Mouse (Mus musculus): ENCODE measurements around the gene Csf2ra.
"Not testable (repeated sequence)": the region's sequence is repeated elsewhere in the genome, so short reads cannot be mapped to it uniquely, and the experiment has no call there.

Gene Csf2ra

DNA sequence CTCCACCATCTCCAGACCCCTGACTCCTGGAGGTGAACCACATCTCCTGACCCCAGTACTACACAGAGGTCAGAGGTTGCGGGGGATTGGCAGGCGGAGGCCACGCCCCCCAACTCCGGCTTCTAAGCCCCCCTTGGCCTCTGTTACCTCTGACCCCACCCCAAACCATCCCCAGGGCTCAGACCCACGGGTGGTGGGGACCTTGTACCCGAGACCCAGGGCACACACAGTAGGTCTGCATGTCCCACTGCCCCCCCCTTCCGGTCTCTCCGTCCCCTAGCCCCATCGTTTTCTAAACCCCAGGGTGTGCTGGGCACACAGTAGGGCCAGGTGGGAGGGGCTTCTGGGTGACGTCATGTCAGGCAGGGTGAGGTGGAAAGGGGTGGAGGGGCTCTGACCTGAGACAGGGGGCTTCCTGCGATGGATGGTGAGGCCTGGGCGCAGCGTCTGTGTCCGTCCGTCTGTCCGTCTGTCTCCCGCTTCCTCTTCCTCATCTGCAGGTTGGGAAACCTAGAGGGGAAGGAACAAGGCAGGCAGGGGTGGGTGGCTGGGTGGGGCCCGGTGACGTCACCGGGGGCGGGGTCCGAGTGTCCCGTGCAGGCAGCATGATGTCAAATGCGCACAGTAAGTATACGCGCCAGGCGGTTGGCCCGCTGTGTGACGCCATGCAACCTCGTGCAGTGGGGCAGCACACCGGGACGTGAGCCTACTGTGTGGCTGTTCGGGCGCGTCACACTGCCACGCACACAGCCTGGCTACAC lies at the start of gene Csf2ra:
TSS of gene Csf2ra (minus strand) at position 489 of the 761 bp plus-strand sequence.
- peak in 1 of 2 experiments; percentile 47 for DNase-seq (ENCODE audit: low spot score in 2 of 2)

DNA sequence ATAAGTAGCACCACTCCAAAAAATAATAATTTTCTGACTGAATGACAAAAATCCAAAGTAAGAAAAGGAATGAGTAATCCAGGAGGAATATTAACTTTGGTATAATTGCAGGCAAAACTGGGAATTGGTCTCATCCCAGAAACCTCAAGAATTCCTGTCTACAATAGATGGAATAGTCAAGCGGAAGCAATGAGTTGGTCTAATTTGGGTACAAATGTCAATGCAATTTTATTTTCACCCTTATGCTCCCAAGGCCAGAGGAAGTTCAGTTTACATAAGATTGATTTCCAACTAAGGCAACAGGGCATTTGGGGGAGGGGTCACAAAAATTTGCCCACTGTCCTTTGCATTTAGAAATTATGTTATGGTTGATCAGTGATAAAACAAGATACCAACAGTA lies 47.2 kb upstream of the Csf2ra start:
- no peak for DNase-seq (ENCODE audit: low spot score in 2 of 2)

DNA sequence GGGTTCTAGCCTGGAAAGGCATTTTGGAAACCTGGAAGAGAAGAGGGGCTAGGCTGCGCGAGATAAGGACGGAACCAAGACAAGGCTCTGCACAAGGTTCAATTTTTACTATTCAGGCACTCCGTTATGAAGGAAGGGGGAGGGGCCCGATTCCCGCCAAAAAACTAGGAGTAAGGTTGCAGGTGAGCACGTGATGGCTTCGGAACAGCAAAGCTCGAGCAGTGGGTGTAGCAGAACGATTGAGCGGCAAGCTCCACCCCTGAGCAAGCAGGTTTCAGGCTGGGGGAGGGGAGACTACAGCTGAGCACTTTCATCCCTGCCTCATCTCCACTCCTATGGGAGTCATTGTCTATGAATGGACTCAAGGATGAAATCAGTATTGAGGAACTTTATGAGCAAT lies 40.9 kb upstream of the Csf2ra start:
- DNase-seq (ENCODE audit: low spot score in 2 of 2), result not testable (repeated sequence)

DNA sequence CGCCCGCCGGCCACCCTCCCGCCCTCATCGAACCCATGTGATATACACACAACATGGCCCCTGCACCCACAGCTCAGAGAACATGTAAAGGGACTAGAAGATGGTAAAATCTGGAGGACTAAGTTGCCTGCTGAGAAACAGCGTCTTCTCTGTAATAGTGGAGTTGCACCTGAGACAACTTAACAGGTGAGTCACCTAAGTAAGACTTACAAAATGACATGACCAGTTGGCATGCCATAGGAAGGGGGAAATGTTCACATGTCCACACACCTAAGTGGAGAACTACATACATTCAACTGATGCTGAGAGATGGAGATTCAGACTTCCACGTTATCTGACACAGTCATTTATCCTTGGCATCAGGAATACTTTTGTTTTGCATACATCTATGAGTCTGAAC lies 38.9 kb upstream of the Csf2ra start:
- no peak for DNase-seq (ENCODE audit: low spot score in 2 of 2)

DNA sequence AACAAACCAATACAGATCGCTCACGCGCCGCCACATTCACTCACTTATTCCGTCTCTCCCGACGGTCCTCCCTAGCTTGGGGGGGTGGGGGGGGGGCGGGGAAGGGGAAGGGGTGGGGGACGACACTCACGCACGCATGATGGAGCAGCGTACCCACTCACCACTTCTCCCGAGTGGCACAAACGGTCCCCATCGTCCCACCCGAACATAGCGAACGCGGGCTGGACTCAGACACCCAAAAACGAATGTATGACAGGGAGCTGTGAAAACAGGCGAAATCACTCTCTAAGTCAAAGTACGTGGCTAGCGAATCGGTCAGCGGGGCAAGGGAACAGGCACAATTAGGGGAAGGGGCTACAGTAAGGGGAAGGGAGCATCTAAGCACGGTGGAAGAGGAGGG lies 38.4 kb upstream of the Csf2ra start:
- DNase-seq (ENCODE audit: low spot score in 2 of 2), result peak; percentile 48 to 55

DNA sequence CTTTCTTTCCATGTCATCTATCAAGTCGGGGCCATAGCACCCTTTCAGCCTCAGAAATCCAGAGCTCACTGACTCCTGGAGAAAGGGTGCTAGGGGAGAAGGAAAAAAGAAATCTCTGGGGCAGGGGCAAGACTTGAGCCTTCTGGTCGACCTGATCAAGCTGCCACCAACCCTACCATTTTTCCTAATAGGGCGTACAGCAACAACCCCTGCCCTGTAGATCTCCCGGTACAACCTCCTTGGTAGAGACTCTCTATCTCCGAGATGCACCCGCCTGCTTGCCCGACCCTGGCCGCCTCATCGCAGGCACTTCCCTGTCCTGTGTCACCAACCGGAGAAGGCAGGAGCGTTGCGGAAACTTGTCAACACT lies 38.0 kb upstream of the Csf2ra start:
- DNase-seq (ENCODE audit: low spot score in 2 of 2), result peak; percentile 60 to 72

DNA sequence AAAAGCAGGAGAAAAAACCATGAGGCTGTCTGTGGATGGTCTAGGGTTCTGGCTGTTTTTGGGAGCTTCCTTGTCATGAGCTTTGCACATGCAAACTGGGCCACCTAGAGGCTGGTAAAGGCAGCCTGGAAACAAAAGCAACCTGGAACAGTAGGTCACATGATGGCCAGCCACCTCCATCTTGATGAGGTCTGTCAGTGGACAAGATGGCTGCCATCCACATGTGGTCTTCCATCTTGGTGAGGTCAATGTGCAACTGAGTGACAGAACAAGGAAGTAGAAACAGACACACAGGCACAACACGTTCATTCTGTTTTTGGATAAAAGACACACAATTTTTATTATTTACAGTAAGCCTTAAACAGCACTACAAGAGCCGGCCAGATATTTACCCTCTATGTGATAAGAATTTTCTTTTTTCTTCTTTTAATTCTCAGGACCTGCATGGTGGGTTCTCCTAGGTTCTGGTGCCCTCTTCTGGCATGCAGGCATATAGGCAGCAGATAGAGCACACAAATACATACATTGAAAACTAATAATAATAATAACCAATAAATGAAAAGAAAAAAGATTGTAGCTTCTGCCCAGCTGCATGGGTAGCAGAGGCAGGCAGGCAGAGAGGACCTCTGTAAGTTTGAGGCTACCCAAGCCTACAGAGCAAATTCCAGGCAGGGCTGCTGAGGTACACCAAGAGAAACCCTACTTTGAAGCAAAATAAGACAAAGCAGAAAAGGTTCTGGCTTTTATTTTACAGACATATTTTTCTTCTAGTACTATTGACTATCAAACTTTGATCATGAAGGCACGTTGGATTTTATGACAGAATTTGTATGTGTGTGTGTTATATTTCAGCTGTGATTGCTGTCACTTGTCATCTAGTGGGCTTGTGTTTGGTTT lies 37.4 kb upstream of the Csf2ra start:
- peak; percentile 47 to 83 for DNase-seq (ENCODE audit: low spot score in 2 of 2)

DNA sequence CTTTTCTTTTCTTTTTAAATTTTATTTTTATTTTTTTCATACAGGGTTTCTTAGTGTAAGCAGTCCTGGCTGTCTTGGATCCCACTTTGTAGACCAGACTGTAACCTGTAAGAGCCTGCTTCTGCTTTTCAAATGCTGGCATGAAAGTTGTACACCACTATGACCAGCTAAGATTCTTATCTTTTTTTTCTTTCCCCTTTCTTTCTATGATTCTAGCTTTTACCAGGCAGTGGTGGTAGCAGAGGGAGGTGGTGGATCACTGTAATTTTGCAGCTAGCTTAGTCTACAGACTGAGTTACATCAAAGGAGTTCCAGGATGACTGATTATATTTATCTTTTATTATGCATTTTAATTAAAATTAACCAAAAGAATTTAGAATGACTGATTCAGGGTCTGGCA lies 36.7 kb upstream of the Csf2ra start:
- DNase-seq (ENCODE audit: low spot score in 2 of 2), result no peak

DNA sequence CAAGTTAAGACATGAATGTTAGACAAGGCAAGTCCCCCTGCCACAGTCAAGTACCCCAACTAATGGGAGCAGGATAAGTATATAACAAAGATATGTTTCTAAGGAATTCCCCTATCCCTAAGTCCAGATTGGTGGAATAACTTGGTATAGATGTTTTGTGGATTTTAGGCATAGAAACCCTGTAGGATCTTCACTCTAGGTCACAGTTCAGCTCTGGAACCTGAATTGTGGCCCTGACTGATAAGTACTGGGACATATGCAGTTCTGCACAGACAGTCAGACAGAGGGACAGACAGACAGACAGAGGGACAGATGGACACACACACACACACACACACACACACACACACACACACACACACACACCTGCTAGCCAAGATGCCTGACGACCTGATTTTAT lies 36.0 kb upstream of the Csf2ra start:
- DNase-seq (ENCODE audit: low spot score in 2 of 2), result no peak

DNA sequence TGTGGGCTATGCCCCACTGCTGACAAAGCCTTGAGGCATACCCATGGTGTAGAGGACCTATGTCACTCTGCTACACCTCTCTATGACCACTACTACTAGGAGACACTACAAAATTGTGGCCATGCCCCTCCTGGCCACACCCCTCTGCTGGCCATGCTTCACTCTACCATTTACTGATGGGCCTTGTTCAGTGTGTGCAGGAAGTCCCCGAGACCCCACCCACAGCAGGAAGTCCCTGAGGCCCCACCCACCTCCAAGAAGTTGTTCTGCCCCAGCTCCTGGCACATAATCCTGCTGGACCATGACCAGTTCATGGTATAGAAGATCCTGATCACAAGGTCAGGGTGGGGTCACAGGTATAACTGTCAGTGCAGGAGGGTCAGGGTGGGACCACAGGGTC lies 33.0 kb upstream of the Csf2ra start:
- no peak for DNase-seq (ENCODE audit: low spot score in 2 of 2)

DNA sequence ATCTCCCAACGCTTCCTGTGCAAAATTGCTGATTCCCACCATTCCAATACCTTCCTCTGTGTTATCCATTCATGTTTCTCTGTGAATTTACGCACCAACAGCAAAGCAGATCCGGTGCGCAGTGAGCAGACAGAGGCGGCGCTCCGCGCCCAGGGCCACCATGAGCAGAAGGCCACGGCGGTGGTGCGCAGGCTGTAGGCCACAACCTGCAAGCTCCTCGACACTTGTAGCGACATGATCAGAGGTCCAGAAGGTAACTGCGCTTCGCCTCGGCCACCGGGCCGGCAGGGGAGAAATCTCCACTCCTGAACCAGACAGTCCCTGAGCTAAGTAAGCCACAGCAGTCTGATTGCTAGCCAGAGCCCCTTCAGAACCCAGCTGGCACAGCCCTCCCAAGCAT lies 29.5 kb upstream of the Csf2ra start:
- no peak for DNase-seq (ENCODE audit: low spot score in 2 of 2)

DNA sequence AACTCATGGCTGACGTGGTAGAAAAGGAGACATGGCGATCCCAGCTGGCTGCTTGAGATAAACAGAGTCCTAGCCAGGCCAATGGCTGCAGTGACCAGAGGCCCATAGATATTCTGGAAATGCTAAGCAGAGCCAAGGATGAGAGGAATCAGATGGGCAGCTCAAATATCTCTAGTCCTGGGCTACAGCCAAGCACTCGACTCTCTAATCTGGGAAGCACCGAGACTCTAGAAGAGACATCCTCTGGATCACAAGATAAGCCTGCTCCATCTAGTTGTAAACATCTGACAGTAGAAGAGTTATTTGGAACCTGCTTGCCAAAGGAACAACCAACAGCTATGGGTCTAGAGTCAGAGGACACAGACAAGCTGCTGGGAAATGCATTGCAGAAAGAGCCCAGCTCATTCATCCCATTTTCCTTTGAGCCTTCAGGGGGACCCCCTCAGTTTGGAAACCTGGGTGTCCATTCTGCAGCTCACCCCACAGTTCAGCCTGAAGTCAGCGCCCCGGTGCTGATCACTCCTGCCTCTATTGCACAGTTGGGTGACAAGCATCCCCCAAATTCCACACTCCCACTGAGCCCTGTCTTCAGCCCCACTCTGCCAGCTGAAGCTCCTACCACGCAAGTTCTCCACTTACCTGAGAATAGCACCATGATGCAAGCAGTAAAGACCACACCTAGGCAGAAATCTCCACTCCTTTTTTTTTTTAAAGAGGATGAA lies 28.1 kb upstream of the Csf2ra start:
- DNase-seq (ENCODE audit: low spot score in 2 of 2), result no peak

DNA sequence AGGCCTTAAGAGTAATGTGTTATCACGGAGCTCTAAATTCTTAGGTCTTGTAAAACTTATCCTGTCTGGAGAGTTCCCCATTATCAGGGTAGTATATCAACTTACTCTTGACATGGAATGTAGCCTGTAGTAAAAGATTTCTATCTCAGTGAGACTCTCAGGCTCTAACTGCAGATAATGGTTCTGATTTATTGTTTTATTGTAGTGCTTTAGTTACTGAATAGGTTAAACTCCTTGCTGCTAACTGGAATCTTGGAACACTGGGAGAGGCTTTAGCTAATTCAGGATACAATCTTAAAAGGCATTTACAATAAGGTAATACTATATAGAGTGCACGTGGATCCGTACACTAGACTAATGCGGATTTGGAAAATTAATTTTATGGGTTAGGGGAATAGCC lies 19.1 kb upstream of the Csf2ra start:
- DNase-seq (ENCODE audit: low spot score in 2 of 2), result not testable (repeated sequence)

DNA sequence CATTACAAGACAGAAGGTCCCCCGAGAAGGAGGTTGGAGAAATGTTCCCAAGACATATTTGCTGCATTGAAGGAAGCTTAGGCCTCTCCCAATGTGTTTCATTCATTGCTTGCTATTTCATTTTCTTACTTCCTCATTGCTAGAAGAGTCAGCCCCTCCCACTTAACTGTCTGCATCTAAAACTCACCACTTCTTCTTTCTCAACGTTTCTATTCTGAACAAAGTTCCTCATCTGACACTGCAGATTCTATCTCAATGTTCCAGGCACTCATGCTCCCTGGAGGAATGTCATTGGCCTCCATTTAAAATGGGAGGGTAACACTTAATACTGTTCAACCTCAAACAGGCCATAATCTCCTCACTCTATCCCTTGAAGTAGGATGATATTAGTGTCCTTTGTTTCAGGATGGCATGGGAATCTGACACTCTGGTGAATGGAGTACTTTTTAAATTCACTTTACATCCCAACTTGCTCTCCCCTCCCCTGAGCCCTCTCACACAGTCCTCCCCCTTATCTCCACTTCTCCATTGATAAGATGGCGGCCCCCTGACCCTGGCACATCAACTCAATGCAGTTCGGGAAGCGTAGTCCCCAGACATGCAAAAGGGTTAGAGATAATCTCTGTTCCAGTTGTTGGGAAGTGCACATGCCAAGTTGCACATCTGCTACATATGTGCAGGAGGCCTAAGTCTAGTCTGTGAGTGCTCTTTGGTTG lies 16.6 kb upstream of the Csf2ra start:
- no peak for DNase-seq (ENCODE audit: low spot score in 2 of 2)

DNA sequence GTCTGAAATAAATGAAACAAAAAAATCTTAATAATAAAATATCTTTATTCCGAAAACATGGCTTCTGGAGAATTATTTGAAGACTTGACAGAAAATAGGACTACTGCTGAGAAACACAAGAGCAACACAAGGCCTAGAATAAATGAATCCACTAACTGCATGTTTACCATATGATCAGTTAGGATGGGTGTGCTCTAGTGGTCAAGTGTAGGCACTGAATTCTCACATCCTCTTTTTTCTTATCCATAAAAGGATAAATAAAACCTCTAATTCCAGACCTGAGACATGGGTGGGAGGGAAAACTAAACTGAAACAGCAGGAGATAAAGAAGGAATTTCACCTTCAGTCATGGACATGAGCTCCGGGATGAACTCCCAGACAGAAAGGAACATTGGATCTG lies 9.7 kb upstream of the Csf2ra start:
- no peak for DNase-seq (ENCODE audit: low spot score in 2 of 2)

DNA sequence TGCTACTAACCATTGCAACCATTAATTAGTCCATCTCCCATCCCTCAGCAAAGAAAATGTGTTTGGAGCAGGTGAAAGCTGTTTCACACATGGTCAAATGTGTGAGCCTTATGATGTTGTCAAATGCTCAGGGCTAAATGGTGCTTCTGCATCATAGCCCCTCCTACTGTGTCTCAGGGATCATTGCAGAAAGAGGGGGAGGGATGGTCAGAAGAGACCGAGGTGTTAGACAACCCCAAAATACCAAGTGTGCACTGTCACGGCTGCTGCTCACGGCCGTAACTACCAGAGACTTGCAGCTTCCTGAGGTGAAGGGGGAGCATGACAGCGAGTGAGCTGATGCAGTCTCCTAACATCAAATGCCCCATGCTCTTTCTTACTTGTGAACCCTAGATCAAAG lies 6.3 kb upstream of the Csf2ra start:
- no peak for DNase-seq (ENCODE audit: low spot score in 2 of 2)

DNA sequence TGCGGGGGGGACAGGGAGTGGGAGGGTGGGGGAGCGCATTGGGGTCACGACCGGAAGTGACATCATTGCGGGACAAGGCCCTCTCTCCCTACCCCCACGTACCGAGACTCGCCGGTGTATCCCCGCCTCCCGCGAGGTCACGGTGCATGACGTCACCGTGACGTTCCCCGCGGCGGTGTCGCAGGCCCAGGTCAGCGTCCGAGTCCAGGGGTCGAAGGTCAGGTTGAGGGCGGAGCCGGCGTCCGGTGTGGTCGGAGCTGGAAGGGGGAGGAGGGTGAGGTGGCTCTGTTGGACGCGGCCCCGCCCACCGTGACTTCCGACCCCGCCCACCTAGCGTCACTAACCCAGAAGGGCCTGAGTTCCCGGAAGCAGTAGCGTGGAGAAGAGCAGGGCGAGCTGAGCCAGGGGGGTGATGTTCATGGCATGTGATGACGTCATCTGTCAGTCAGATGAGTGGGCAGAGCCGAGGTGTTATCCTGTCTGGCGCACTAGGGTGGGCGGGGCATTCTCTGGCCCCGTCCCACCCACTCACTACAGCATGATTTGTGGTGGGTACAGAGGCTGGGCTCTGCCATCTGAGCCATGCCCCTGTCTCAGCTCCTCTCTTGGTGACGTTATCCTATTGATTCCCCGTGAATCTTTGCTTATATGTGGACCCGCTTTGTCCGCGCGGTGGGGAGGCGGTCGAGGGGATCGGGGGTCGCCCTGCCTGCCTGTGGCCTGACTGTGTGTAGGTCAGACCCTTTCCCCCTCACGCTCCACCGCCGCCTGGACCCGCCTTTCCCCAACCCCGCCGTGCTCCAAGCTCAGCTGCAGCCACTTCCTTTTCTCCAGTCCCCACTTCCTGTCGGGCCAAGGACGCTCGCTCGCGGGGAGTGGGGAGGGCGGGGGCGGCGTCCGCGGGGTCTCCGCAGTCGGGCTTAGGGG lies 1.0 kb downstream of the Csf2ra start:
- peak; percentile 77 to 92 for DNase-seq (ENCODE audit: low spot score in 2 of 2)

DNA sequence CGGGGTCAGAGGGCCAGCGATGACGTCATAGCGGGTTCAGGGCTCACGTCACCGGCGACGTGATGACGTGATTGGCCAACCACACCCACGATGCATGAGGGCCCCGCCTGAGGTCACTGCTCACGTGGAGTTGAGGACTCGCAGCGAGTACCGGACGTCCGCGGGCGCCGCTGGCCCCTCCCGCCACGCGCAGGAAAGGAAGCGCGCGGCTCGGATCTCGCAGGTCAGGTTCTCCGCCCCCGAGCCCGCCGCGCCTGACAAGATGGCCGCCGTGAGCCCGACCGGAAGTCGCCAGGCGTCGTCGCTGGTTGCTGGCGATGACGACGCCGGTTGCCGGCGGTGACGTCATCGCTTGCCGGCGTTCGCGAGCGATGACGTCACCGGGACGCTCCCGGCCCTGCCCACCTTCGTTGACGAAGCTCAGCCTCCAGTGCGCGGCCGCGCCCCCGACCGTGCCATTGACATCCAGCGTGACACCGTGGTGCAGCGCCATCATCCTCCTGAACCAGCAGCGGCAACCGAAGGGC lies 1.8 kb downstream of the Csf2ra start:
- DNase-seq (ENCODE audit: low spot score in 2 of 2), result peak in 1 of 2 experiments; percentile 80

DNA sequence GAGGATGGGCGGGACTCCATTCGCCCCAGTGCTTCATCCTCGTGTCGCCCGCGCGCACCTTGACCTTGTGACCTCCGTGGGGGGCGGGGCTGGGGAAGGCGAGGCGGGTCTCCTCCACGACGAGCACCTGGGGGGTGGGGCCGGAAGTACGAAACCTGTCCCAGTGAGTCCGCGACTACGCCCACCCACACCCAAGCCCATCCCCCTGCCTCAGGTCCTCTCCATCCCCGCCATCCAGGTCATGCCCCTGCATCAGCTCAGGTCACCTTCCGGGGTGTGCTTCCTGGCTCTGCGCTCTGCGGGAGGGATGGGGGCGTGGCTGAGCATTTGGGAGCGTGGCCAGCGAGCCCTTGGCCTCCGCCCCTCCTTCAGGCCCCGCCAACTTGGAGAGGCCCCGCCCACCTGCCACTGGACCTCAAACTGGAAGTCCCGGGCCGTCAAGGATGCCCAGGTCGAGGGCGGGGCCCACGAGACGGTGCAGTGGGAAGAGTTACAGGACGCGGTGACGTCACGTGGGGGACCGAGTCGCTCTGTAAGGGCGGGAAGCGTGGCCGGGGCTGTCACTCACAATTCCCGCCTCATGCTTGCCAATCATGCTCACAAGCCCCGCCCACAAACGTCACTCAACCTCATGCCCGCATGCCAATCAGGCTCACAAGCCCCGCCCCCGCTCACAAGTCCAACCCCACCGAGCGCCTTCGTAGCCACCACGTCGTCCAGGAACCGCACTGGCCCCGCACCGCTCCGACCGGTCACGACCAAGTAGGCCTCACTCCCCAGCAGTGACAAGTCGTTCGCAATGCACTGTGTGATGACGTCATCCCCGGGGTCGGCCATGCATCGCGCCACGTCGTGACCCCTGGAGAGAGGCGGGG lies 2.5 kb downstream of the Csf2ra start:
- peak; percentile 40 to 83 for DNase-seq (ENCODE audit: low spot score in 2 of 2)
